In genomic region chr2:150645225-150645624, GRCm38 (mm10) we compare ENCODE assay signal across 12 mouse cellular contexts. TPM values are rescaled to one million over a fixed set of nuclear protein-coding genes. Genes with fewer than 3 reads are reported as not detected.
DNase-seq lines count a peak whose midpoint lies in the region; ATAC-seq and TF ChIP-seq lines count a peak whose summit lies in the region.
"Had no signal": no experiment of that assay in that cellular context is flagged by ENCODE, and none has a peak within 500 bp of the region (broad histone marks: within the 10 kb centered on the region; RNA-seq: fewer than 3 reads in every experiment).

No protein-coding gene starts in this region.

- no peaks in the 10 kb centered on the region for H3K9me3 ChIP-seq in midbrain, embryonic 10.5 days (replicated peaks)
- no peaks in the 10 kb centered on the region for H3K9me3 ChIP-seq in midbrain, postnatal 0 days (ENCODE audit: low read length)
- no peaks in the 10 kb centered on the region for H3K9me3 ChIP-seq in hindbrain, embryonic 13.5 days
- no peaks in the 10 kb centered on the region for H3K9me3 ChIP-seq in midbrain, embryonic 11.5 days (ENCODE audit: control insufficient read depth, low read length)
- H3K9me3 ChIP-seq: liver, embryonic 13.5 days; megakaryocyte, embryonic 14.5 days; stomach, embryonic 15.5 days had no signal

- ATAC-seq in midbrain, postnatal 0 days (ENCODE audit: low FRiP score), result no peak
- no peak for ATAC-seq in hindbrain, embryonic 13.5 days (ENCODE audit: low FRiP score)
- no peak for ATAC-seq in midbrain, embryonic 11.5 days (ENCODE audit: low FRiP score)
- ATAC-seq in activated CD4-positive, CD25-positive, alpha-beta regulatory T cell, adult 4 months, result no peak

- no peak overlapping the region for H3K4me3 ChIP-seq in midbrain, embryonic 10.5 days
- no peak overlapping the region for H3K4me3 ChIP-seq in midbrain, postnatal 0 days (ENCODE audit: low read depth, low read length)
- no peak overlapping the region for H3K4me3 ChIP-seq in hindbrain, embryonic 13.5 days
- no peak overlapping the region for H3K4me3 ChIP-seq in midbrain, embryonic 11.5 days (ENCODE audit: low read depth, low read length)
- H3K4me3 ChIP-seq: liver, embryonic 13.5 days; megakaryocyte, embryonic 14.5 days; stomach, embryonic 15.5 days had no signal

- no peak overlapping the region for H3K4me2 ChIP-seq in midbrain, postnatal 0 days (ENCODE audit: low read depth, low read length, poor library complexity, severe bottlenecking)
- H3K4me2 ChIP-seq in hindbrain, embryonic 13.5 days, result no peak overlapping the region
- no peak overlapping the region for H3K4me2 ChIP-seq in midbrain, embryonic 11.5 days
- H3K4me2 ChIP-seq: liver, embryonic 13.5 days; stomach, embryonic 15.5 days had no signal

- H3K36me3 ChIP-seq in midbrain, embryonic 10.5 days, result no peaks in the 10 kb centered on the region
- no peaks in the 10 kb centered on the region for H3K36me3 ChIP-seq in midbrain, postnatal 0 days (ENCODE audit: insufficient read depth, low read length)
- peaks cover 5% of the 10 kb centered on the region; the same call in 1 of the 2 replicates for H3K36me3 ChIP-seq in hindbrain, embryonic 13.5 days
- no peaks in the 10 kb centered on the region for H3K36me3 ChIP-seq in midbrain, embryonic 11.5 days (ENCODE audit: control insufficient read depth, insufficient read depth, low read length)
- H3K36me3 ChIP-seq: stomach, embryonic 15.5 days had no signal

- TF ChIP-seq CTCF in midbrain, postnatal 0 days (IDR thresholded peaks at IDR 0.05), result no peak

- no peak for DNase-seq in midbrain, embryonic 10.5 days (ENCODE audit: low spot score)
- no peak for DNase-seq in midbrain, postnatal 0 days (ENCODE audit: low spot score)
- no peak for DNase-seq in midbrain, embryonic 11.5 days (ENCODE audit: low spot score, missing footprints)
- no peak for DNase-seq in right cerebral cortex, postnatal 14 days
- no peak for DNase-seq in heart, postnatal 4 days
- DNase-seq: layer of hippocampus, postnatal 36 days; liver, embryonic 13.5 days had no signal

- H3K4me1 ChIP-seq in midbrain, embryonic 10.5 days, result peaks cover 20% of the 10 kb centered on the region
- 0 out of 2 replicates have a peak, but pooled peaks cover 4% of the 10 kb centered on the region for H3K4me1 ChIP-seq in midbrain, postnatal 0 days (ENCODE audit: insufficient read depth, low read length)
- peaks cover 52% of the 10 kb centered on the region for H3K4me1 ChIP-seq in hindbrain, embryonic 13.5 days (replicated peaks)
- H3K4me1 ChIP-seq in midbrain, embryonic 11.5 days (ENCODE audit: control insufficient read depth, insufficient read depth, low read length), result peaks cover 8% of the 10 kb centered on the region
- H3K4me1 ChIP-seq: stomach, embryonic 15.5 days had no signal

- H3K27ac ChIP-seq in midbrain, embryonic 10.5 days (replicated peaks), result peak overlapping the region; percentile 65; the same call in 1 of the 2 replicates
- H3K27ac ChIP-seq in midbrain, postnatal 0 days (ENCODE audit: low read depth, low read length), result no peak overlapping the region
- peak overlapping the region; percentile 95 for H3K27ac ChIP-seq in hindbrain, embryonic 13.5 days
- H3K27ac ChIP-seq in midbrain, embryonic 11.5 days (ENCODE audit: low read depth, low read length), result peak overlapping the region; percentile 75; the same call in 1 of the 2 replicates
- H3K27ac ChIP-seq: liver, embryonic 13.5 days; stomach, embryonic 15.5 days had no signal

- 95% methylated on average over 4 of the region's 4 CpGs for WGBS in midbrain, embryonic 10.5 days
- WGBS in midbrain, postnatal 0 days, result 97% methylated on average over 4 of the region's 4 CpGs
- WGBS in hindbrain, embryonic 13.5 days, result 91% methylated on average over 4 of the region's 4 CpGs
- 93% methylated on average over 4 of the region's 4 CpGs for WGBS in midbrain, embryonic 11.5 days

- H3K9ac ChIP-seq in midbrain, postnatal 0 days (replicated peaks; ENCODE audit: low read length, poor library complexity, severe bottlenecking), result no peak overlapping the region
- no peak overlapping the region for H3K9ac ChIP-seq in hindbrain, embryonic 13.5 days
- H3K9ac ChIP-seq in midbrain, embryonic 11.5 days (ENCODE audit: low read length), result no peak overlapping the region
- H3K9ac ChIP-seq: liver, embryonic 13.5 days; stomach, embryonic 15.5 days had no signal

- no peaks in the 10 kb centered on the region for H3K27me3 ChIP-seq in midbrain, embryonic 10.5 days (ENCODE audit: low read depth, poor library complexity, severe bottlenecking)
- no peaks in the 10 kb centered on the region for H3K27me3 ChIP-seq in midbrain, postnatal 0 days (ENCODE audit: insufficient read depth, low read length)
- no peaks in the 10 kb centered on the region for H3K27me3 ChIP-seq in hindbrain, embryonic 13.5 days
- H3K27me3 ChIP-seq in midbrain, embryonic 11.5 days (ENCODE audit: control insufficient read depth, insufficient read depth, low read length), result no peaks in the 10 kb centered on the region
- H3K27me3 ChIP-seq: liver, embryonic 13.5 days; stomach, embryonic 15.5 days had no signal

RNA-seq across cellular contexts. Expression of gene Acss1, which starts 23.1 kb away (rescaled TPM):
- polyA plus RNA-seq in midbrain, embryonic 10.5 days (2016; fragmentation: Nextera tagmentation; extraction: Ambion mirVana), result 9.2 and 20.5 TPM in 2 replicates
- total RNA-seq in midbrain, postnatal 0 days (2014; rRNA removed), result 22.7 and 26.1 TPM in 2 replicates
- polyA plus RNA-seq in midbrain, postnatal 0 days (2015; fragmentation: Nextera tagmentation; extraction: Ambion mirVana), result 14.5 and 16.4 TPM in 2 replicates
- polyA plus RNA-seq in hindbrain, embryonic 13.5 days (2015; fragmentation: Nextera tagmentation; extraction: Ambion mirVana), result 19.8 and 20.1 TPM in 2 replicates
- 20.5 and 21.5 TPM in 2 replicates for polyA plus RNA-seq in midbrain, embryonic 11.5 days (2014; fragmentation: Nextera tagmentation; extraction: Ambion mirVana)
- polyA plus RNA-seq in activated CD4-positive, CD25-positive, alpha-beta regulatory T cell, adult 4 months (2017; shearing (Covaris generic)), result 10 to 100 TPM; 13.5 to 13.6 TPM
- 10 to 100 TPM; 26.7 to 27.3 TPM for total RNA-seq in heart, postnatal 4 days (2021)

RNA-seq across cellular contexts. Expression of gene Apmap, which starts 36.9 kb away (rescaled TPM):
- 35.6 and 38.6 TPM in 2 replicates for polyA plus RNA-seq in midbrain, embryonic 10.5 days (2016; fragmentation: Nextera tagmentation; extraction: Ambion mirVana)
- 33.1 and 34.6 TPM in 2 replicates for total RNA-seq in midbrain, postnatal 0 days (2014; rRNA removed)
- polyA plus RNA-seq in midbrain, postnatal 0 days (2015; fragmentation: Nextera tagmentation; extraction: Ambion mirVana), result 50.3 and 52.2 TPM in 2 replicates
- 42.9 and 45.9 TPM in 2 replicates for polyA plus RNA-seq in hindbrain, embryonic 13.5 days (2015; fragmentation: Nextera tagmentation; extraction: Ambion mirVana)
- polyA plus RNA-seq in midbrain, embryonic 11.5 days (2014; fragmentation: Nextera tagmentation; extraction: Ambion mirVana), result 36.9 and 37.7 TPM in 2 replicates
- 10 to 100 TPM; 16.9 to 18.8 TPM for polyA plus RNA-seq in activated CD4-positive, CD25-positive, alpha-beta regulatory T cell, adult 4 months (2017; shearing (Covaris generic))
- total RNA-seq in heart, postnatal 4 days (2021), result 10 to 100 TPM; 33.5 to 37.6 TPM

RNA-seq across cellular contexts. Expression of gene Vsx1, which starts 43.9 kb away (rescaled TPM):
- polyA plus RNA-seq in midbrain, embryonic 10.5 days (2016; fragmentation: Nextera tagmentation; extraction: Ambion mirVana), result 0.19 and 0.56 TPM in 2 replicates
- total RNA-seq in midbrain, postnatal 0 days (2014; rRNA removed), result 0.14 TPM in 1 of 2 replicates, not detected in the other
- polyA plus RNA-seq in midbrain, postnatal 0 days (2015; fragmentation: Nextera tagmentation; extraction: Ambion mirVana), result 0.07 and 0.11 TPM in 2 replicates
- 0.18 and 0.61 TPM in 2 replicates for polyA plus RNA-seq in hindbrain, embryonic 13.5 days (2015; fragmentation: Nextera tagmentation; extraction: Ambion mirVana)
- 0.31 and 0.33 TPM in 2 replicates for polyA plus RNA-seq in midbrain, embryonic 11.5 days (2014; fragmentation: Nextera tagmentation; extraction: Ambion mirVana)
- not detected for polyA plus RNA-seq in activated CD4-positive, CD25-positive, alpha-beta regulatory T cell, adult 4 months (2017; shearing (Covaris generic))
- total RNA-seq in heart, postnatal 4 days (2021), result not detected
- polyA plus RNA-seq: gonadal fat pad, adult 2 months; liver, embryonic 13.5 days; stomach, embryonic 15.5 days had no signal
